Mouse (Mus musculus): ENCODE results near the gene Actl6b.

Actl6b gene

GRCm38 (mm10) chr5:137529221-137529995 is 23.9 kb upstream of the Actl6b start:
- DNase-seq (ENCODE audit: low spot score): no peak

GRCm38 (mm10) chr5:137530075-137530474 is 23.2 kb upstream of the Actl6b start:
- DNase-seq (ENCODE audit: low spot score): no peak

GRCm38 (mm10) chr5:137530588-137531413 is 22.5 kb upstream of the Actl6b start:
- peak; percentile 58 for DNase-seq (ENCODE audit: low spot score)

GRCm38 (mm10) chr5:137531414-137532130 is 21.7 kb upstream of the Actl6b start:
- peak; percentile 48 for DNase-seq (ENCODE audit: low spot score)

- no peak for DNase-seq (ENCODE audit: low spot score)
Observed at GRCm38 (mm10) chr5:137532131-137532807, 21.0 kb upstream of the Actl6b start.

- DNase-seq (ENCODE audit: low spot score): no peak
Observed at GRCm38 (mm10) chr5:137532808-137533116, 20.6 kb upstream of the Actl6b start.

GRCm38 (mm10) chr5:137533117-137533827 is 20.0 kb upstream of the Actl6b start, which contains the start of the genes Epo and Gnb2:
Epo (minus strand) TSS chr5:137533242.
Gnb2 (minus strand) TSS chr5:137533510.
- DNase-seq (ENCODE audit: low spot score): peak; percentile 92

GRCm38 (mm10) chr5:137534762-137535161 is 18.6 kb upstream of the Actl6b start:
- DNase-seq (ENCODE audit: low spot score): no peak

GRCm38 (mm10) chr5:137535318-137535717 is 18.0 kb upstream of the Actl6b start:
- no peak for DNase-seq (ENCODE audit: low spot score)

GRCm38 (mm10) chr5:137537461-137537860 is 15.9 kb upstream of the Actl6b start:
- no peak for DNase-seq (ENCODE audit: low spot score)

- no peak for DNase-seq (ENCODE audit: low spot score)
Observed at GRCm38 (mm10) chr5:137539291-137539801, 14.0 kb upstream of the Actl6b start.

- DNase-seq (ENCODE audit: low spot score): no peak
Observed at GRCm38 (mm10) chr5:137540991-137541390, 12.3 kb upstream of the Actl6b start.

GRCm38 (mm10) chr5:137541768-137542540 is 11.4 kb upstream of the Actl6b start:
- DNase-seq (ENCODE audit: low spot score): no peak

GRCm38 (mm10) chr5:137544926-137545325 is 8.4 kb upstream of the Actl6b start:
- DNase-seq (ENCODE audit: low spot score): no peak

GRCm38 (mm10) chr5:137545596-137545995 is 7.7 kb upstream of the Actl6b start:
- DNase-seq (ENCODE audit: low spot score): no peak

GRCm38 (mm10) chr5:137549840-137550239 is 3.5 kb upstream of the Actl6b start:
- no peak for DNase-seq (ENCODE audit: low spot score)

GRCm38 (mm10) chr5:137551119-137551518 is 2.2 kb upstream of the Actl6b start:
- DNase-seq (ENCODE audit: low spot score): no peak

GRCm38 (mm10) chr5:137553000-137553399 is 317 bp upstream of the Actl6b start:
- DNase-seq (ENCODE audit: low spot score): no peak

- DNase-seq (ENCODE audit: low spot score): no peak
Observed at GRCm38 (mm10) chr5:137553898-137554297, 581 bp downstream of the Actl6b start.

GRCm38 (mm10) chr5:137561556-137561955 is 8.2 kb downstream of the Actl6b start:
- no peak for DNase-seq (ENCODE audit: low spot score)

Data from ovary, postnatal 10 days (tissue).